Mouse (Mus musculus): ENCODE data around the gene Atp13a3. TPM values are rescaled to one million over a fixed set of nuclear protein-coding genes. Genes with fewer than 3 reads are reported as not detected.

Atp13a3 gene
- polyA plus RNA-seq, 1 experiment from 2014 or later: 12.6 TPM

DNA sequence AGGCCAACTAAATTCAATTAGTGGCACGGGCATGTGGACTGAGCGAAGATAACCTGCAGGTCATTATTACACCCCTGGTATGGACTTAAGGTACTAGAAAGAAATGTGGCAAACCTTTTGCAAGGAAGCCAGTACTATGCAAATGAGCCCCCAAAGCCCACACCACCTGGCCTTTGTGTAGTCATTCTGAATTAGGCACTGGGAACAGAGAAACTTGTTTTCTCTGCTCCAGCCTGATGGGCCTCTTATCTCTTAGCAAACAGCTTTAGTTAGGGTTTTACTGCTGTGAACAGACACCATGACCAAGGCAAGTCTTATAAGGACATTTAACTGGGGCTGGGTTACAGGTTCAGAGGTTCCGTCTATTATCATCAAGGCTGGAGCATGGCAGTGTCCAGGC, 27.4 kb upstream of the Atp13a3 start:
- DNase-seq (ENCODE audit: low spot score): no peak
- H3K4me1 ChIP-seq: no peaks in the 10 kb centered on the region
- WGBS: 94% methylated on average over 3 of the region's 3 CpGs
- H3K27me3 ChIP-seq (ENCODE audit: low read depth, poor library complexity, severe bottlenecking): no peaks in the 10 kb centered on the region
- H3K9me3 ChIP-seq (replicated peaks): no peaks in the 10 kb centered on the region
- H3K4me3 ChIP-seq: no peak overlapping the region
- no peaks in the 10 kb centered on the region for H3K36me3 ChIP-seq
- H3K27ac ChIP-seq: no peak overlapping the region

- Histone ChIP-seq H3K36me3 (no peaks in the 10 kb centered on the region), H3K9me3 (replicated peaks) (no peaks in the 10 kb centered on the region), H3K4me1 (no peaks in the 10 kb centered on the region), H3K4me3 (no peak overlapping the region), H3K27ac (no peak overlapping the region), H3K27me3 (ENCODE audit: low read depth, poor library complexity, severe bottlenecking) (no peaks in the 10 kb centered on the region)
- 89% methylated on average over 2 of the region's 2 CpGs for WGBS
- no peak for DNase-seq (ENCODE audit: low spot score)
Observed at GRCm38 (mm10) chr16:30432111-30432510, 26.3 kb upstream of the Atp13a3 start.

DNA sequence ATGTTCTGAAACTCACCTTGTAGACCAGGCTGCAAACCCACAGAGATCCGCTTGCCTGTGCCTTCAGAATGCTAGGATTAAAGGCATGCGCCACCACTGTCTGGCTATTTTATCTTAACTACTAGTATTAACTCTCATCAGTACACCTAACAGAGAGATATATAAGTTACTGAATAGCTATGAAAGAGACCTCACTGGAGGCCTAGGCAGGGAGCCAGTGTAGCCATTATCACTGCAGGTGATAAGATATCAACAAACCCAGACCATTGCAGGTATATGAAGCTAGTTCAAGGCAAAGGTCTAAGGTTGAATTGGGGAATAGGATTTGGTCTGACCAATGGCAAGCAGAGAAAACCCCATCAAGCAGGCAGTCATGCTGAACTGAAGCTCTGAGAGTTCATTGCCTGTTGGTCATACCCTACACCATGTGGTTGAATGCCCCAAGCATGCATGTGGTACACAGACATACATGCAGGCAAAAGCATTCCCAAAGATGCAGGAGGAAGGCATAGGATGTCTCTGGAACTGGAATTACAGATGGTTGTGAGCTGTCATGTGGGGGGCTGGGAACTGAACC, 24.8 kb upstream of the Atp13a3 start:
- H3K4me1 ChIP-seq: no peaks in the 10 kb centered on the region
- no peak for DNase-seq (ENCODE audit: low spot score)
- no peak overlapping the region for H3K4me3 ChIP-seq
- no peaks in the 10 kb centered on the region for H3K27me3 ChIP-seq (ENCODE audit: low read depth, poor library complexity, severe bottlenecking)
- H3K36me3 ChIP-seq: no peaks in the 10 kb centered on the region
- no peaks in the 10 kb centered on the region for H3K9me3 ChIP-seq (replicated peaks)
- no peak overlapping the region for H3K27ac ChIP-seq
- 97% methylated on average over 2 of the region's 2 CpGs for WGBS

DNA sequence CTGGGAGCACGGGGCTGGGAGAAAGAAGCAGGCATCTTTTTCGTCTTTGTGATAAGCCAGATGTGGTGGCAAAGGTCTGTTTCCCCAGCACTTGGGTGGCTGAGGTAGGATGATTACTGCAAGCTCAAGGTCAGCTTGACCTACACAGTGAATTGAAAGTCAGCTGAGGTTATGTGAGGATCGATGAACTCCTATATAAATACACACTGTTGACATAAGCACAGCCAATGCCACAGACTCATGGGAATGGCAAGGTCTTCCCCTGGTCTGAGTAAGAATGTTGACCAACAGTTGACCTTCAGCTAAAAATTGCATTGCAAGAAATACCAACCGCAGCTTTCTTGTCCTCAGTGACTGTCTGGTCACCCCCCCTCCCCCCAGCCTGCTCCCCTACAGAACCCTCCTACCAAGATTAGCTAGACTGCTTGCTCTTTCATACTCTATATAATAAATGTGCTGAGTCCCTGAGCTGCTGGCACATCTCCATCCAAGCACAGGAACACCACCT, 23.0 kb upstream of the Atp13a3 start:
- Histone ChIP-seq H3K27me3 (ENCODE audit: low read depth, poor library complexity, severe bottlenecking) (no peaks in the 10 kb centered on the region), H3K9me3 (replicated peaks) (no peaks in the 10 kb centered on the region), H3K27ac (no peak overlapping the region), H3K4me1 (no peaks in the 10 kb centered on the region), H3K36me3 (no peaks in the 10 kb centered on the region), H3K4me3 (no peak overlapping the region)
- no peak for DNase-seq (ENCODE audit: low spot score)
- 87% methylated on average over 4 of the region's 4 CpGs for WGBS

DNA sequence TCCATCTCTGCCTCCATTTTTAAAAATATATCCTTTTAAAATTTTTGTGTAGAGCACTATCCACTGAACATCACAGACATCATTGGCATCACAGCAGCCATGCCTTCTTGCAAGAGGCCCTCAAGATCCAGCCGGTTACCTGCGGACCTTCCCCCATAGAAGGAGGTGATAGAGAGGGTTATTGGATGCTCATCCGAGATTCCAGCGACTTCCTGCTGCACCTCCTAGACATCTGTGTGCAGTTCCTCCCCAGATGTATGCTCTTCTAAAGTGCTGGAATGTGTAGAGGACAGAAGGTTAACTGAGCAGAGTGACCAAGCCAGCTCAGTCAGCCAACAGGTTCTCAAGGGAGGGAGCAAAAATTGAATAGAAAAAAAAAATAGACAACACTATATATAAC, 21.7 kb upstream of the Atp13a3 start:
- no peaks in the 10 kb centered on the region for H3K27me3 ChIP-seq (ENCODE audit: low read depth, poor library complexity, severe bottlenecking)
- no peak overlapping the region for H3K4me3 ChIP-seq
- DNase-seq (ENCODE audit: low spot score): no peak
- H3K27ac ChIP-seq: no peak overlapping the region
- no peaks in the 10 kb centered on the region for H3K36me3 ChIP-seq
- no peaks in the 10 kb centered on the region for H3K9me3 ChIP-seq (replicated peaks)
- H3K4me1 ChIP-seq: no peaks in the 10 kb centered on the region
- WGBS: 84% methylated on average over 4 of the region's 4 CpGs

DNA sequence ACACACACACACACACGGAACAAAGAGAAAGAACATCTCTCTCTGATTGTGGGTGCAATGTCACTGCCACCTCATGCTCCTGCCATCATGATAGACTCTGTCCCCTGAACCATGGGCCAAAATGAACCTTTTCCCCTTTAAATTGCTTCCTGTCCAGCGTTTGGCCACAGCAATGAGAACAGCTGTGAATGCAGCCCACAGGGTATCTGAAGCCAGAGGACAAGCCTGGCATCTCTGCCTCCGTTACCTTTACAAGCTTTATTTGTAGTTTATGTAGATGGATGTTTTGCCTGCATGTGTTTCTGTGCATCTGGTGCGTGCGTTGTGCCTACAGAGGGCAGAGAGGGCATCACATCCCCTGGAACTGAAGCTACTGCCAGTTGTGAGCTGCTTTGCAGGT, 21.2 kb upstream of the Atp13a3 start:
- H3K27ac ChIP-seq: no peak overlapping the region
- no peaks in the 10 kb centered on the region for H3K4me1 ChIP-seq
- H3K36me3 ChIP-seq: no peaks in the 10 kb centered on the region
- no peaks in the 10 kb centered on the region for H3K9me3 ChIP-seq (replicated peaks)
- WGBS: 79% methylated on average over 5 of the region's 5 CpGs
- DNase-seq (ENCODE audit: low spot score): no peak
- H3K27me3 ChIP-seq (ENCODE audit: low read depth, poor library complexity, severe bottlenecking): no peaks in the 10 kb centered on the region
- no peak overlapping the region for H3K4me3 ChIP-seq

DNA sequence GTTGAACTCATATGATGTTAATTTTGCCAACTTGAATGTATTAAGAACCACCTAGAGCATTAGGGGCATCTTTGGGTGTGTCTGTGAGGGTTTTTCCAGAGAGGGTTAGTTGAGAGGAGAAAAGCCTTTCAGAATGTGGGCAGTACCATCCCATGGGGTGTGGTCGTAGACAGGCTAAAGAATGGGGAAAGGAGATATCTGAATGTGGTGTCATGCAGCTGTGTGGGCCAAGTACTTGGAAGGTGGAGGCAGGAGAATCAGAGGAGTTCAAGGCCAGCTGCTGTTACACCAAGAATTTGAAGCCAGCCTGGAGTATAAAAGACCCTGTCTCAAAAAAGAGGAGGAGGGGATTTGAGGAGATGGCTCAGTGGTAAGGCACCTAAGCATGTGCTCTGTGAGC, 20.2 kb upstream of the Atp13a3 start:
- H3K36me3 ChIP-seq: no peaks in the 10 kb centered on the region
- no peaks in the 10 kb centered on the region for H3K27me3 ChIP-seq (ENCODE audit: low read depth, poor library complexity, severe bottlenecking)
- no peak for DNase-seq (ENCODE audit: low spot score)
- H3K27ac ChIP-seq: no peak overlapping the region
- 83% methylated on average over 1 of the region's 1 CpGs for WGBS
- no peak overlapping the region for H3K4me3 ChIP-seq
- no peaks in the 10 kb centered on the region for H3K4me1 ChIP-seq
- H3K9me3 ChIP-seq (replicated peaks): no peaks in the 10 kb centered on the region

DNA sequence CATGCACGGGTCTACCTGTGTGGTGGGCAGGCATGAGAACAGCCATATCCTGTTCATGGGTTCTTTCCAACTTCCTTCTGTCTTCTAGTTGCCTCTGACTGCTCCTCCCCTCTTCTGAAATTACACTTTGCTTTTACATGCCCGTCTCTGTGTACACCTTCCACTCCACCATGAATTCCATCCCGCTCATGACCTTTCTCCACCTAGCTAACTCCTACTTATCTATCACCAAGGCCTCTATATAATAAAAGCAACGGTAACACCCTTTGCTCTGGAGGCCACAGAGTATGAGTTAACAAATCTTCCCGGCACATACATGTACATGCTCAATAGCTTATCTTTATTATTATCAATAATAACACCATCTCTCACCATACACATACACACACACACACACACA, 18.3 kb upstream of the Atp13a3 start:
- no peaks in the 10 kb centered on the region for H3K9me3 ChIP-seq (replicated peaks)
- H3K27me3 ChIP-seq (ENCODE audit: low read depth, poor library complexity, severe bottlenecking): no peaks in the 10 kb centered on the region
- no peaks in the 10 kb centered on the region for H3K36me3 ChIP-seq
- DNase-seq (ENCODE audit: low spot score): no peak
- H3K4me3 ChIP-seq: no peak overlapping the region
- 88% methylated on average over 5 of the region's 5 CpGs for WGBS
- no peaks in the 10 kb centered on the region for H3K4me1 ChIP-seq
- no peak overlapping the region for H3K27ac ChIP-seq

GRCm38 (mm10) chr16:30416707-30417106, 10.9 kb upstream of the Atp13a3 start:
- Histone ChIP-seq H3K36me3 (no peaks in the 10 kb centered on the region), H3K4me3 (no peak overlapping the region)

DNA sequence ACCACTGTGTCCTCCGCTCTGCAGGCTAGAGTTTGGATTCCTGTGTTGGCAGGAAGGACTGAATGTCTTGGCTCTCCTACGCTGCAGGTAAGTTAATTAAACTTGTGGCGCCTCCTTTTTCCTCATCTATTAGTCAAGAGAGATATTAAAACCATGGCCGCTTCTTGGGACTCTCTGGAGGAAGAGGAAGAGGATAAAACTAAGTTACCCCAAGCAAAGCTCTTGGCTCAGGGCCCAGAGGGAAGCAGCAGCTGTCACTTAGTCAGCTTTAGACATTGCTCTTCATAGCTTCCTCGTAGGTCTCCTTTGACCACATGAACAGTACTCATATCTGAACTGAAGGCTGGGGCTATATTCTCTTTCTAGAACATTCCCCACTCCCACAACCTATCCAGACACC, 10.5 kb upstream of the Atp13a3 start:
- H3K9me3 ChIP-seq (replicated peaks): no peaks in the 10 kb centered on the region
- no peak overlapping the region for H3K4me3 ChIP-seq
- H3K36me3 ChIP-seq: no peaks in the 10 kb centered on the region
- H3K4me1 ChIP-seq: no peaks in the 10 kb centered on the region
- H3K27me3 ChIP-seq (ENCODE audit: low read depth, poor library complexity, severe bottlenecking): no peaks in the 10 kb centered on the region
- DNase-seq (ENCODE audit: low spot score): no peak
- 88% methylated on average over 5 of the region's 5 CpGs for WGBS
- H3K27ac ChIP-seq: no peak overlapping the region

More at GRCm38 (mm10) chr16:30416707-30417106, 10.9 kb upstream of the Atp13a3 start:
- no peaks in the 10 kb centered on the region for H3K4me1 ChIP-seq
- H3K27me3 ChIP-seq (ENCODE audit: low read depth, poor library complexity, severe bottlenecking): no peaks in the 10 kb centered on the region
- no peak overlapping the region for H3K27ac ChIP-seq
- WGBS: 80% methylated on average over 2 of the region's 2 CpGs
- no peaks in the 10 kb centered on the region for H3K9me3 ChIP-seq (replicated peaks)
- no peak for DNase-seq (ENCODE audit: low spot score)

DNA sequence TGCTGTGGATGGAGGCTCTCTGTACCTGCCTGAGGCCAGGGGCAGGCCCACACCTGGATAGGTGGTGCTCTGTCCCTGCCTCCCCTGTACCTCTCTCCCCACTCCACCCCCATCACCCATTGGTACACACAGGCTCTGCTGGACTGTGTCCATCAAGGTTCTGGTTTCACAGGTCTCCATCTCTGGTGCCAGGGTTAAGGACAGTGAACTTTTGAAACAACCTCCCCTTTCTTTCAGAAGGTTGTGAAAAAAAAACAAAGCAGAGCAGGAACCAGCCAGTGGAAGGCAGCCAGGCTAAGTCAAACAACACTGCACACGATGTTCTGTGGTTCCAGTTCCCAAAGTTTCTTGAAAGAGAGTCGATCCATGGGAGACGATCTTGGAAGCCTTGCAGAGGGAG, 6.9 kb upstream of the Atp13a3 start:
- Histone ChIP-seq H3K4me3 (no peak overlapping the region), H3K36me3 (no peaks in the 10 kb centered on the region), H3K4me1 (no peaks in the 10 kb centered on the region), H3K9me3 (replicated peaks) (no peaks in the 10 kb centered on the region), H3K27ac (no peak overlapping the region), H3K27me3 (ENCODE audit: low read depth, poor library complexity, severe bottlenecking) (no peaks in the 10 kb centered on the region)
- WGBS: 86% methylated on average over 3 of the region's 3 CpGs
- no peak for DNase-seq (ENCODE audit: low spot score)

DNA sequence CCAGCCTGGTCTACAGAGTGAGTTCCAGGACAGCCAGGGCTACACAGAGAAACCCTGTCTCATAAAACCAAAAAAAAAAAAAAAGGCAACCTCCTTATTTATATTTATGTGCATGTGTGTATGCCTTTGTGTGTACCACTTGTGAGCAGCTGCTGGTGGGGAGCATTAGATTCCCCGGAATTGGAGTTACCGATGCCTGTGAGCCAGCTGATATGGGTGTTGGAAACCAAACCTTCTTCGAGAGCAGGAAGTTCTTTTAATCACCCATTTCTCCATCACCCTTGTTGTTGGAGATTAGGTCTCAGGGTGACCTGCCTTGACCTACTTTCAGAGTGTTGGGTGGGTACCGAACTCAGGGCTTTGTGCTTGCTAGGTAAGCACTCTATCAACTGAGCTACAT, 5.1 kb upstream of the Atp13a3 start:
- no peaks in the 10 kb centered on the region for H3K36me3 ChIP-seq
- H3K27ac ChIP-seq: no peak overlapping the region
- WGBS: 89% methylated on average over 4 of the region's 4 CpGs
- H3K9me3 ChIP-seq (replicated peaks): no peaks in the 10 kb centered on the region
- H3K4me3 ChIP-seq: no peak overlapping the region
- no peaks in the 10 kb centered on the region for H3K27me3 ChIP-seq (ENCODE audit: low read depth, poor library complexity, severe bottlenecking)
- no peak for DNase-seq (ENCODE audit: low spot score)
- no peaks in the 10 kb centered on the region for H3K4me1 ChIP-seq

DNA sequence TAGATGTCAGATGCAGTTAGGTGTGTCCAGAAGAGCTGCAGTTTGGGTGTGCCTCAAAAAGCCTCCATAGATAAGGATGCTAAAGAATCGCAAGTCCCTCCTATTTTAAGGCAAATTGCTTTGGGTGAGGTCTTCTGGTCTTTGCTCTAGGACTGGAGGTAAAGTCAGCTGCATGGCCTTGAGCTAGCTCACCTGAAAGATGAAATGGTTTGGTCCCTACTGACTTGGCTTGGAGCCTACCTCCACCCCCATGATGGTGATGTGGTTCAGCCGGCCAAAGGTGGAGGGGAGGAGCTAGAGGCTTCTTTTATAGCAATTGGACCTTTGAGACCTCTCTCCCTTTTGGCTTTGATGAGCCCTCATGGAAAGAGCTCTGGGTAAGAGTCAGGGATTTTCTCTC, 1.7 kb upstream of the Atp13a3 start:
- H3K27ac ChIP-seq: no peak overlapping the region
- no peaks in the 10 kb centered on the region for H3K9me3 ChIP-seq (replicated peaks)
- H3K4me3 ChIP-seq: no peak overlapping the region
- 61% methylated on average over 2 of the region's 2 CpGs for WGBS
- no peaks in the 10 kb centered on the region for H3K36me3 ChIP-seq
- H3K27me3 ChIP-seq (ENCODE audit: low read depth, poor library complexity, severe bottlenecking): no peaks in the 10 kb centered on the region
- no peaks in the 10 kb centered on the region for H3K4me1 ChIP-seq
- no peak for DNase-seq (ENCODE audit: low spot score)

DNA sequence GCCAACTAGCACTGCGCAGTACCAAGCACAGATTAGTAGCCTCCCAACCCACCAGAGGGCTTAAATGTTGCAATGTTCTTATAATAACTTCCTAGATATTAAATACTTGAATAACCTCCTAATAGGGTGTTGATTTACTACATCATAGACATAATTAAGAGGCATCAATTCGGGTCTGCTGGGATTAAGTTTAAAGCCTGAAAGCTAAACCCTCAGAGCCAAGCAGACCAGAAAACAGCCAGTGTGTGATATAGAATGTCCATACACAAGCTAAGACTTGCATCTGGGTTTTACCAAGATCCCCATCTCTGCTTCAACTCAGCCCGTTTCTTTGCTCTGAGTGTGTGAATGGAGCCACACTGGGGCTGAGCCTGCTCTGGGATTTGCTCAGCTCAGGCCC, 2.2 kb downstream of the Atp13a3 start:
- H3K36me3 ChIP-seq: no peaks in the 10 kb centered on the region
- no peak overlapping the region for H3K4me3 ChIP-seq
- no peak for DNase-seq (ENCODE audit: low spot score)
- no peaks in the 10 kb centered on the region for H3K9me3 ChIP-seq (replicated peaks)
- WGBS: 87% methylated on average over 3 of the region's 3 CpGs
- no peaks in the 10 kb centered on the region for H3K4me1 ChIP-seq
- H3K27ac ChIP-seq: no peak overlapping the region
- no peaks in the 10 kb centered on the region for H3K27me3 ChIP-seq (ENCODE audit: low read depth, poor library complexity, severe bottlenecking)

Measured in limb, embryonic 10.5 days (tissue).